Mouse (Mus musculus): ENCODE results near the gene Mapk3. TPM values are rescaled to one million over a fixed set of nuclear protein-coding genes. Genes with fewer than 3 reads are reported as not detected.
"Not testable (repeated sequence)": the region's sequence is repeated elsewhere in the genome, so short reads cannot be mapped to it uniquely, and the experiment has no call there.

Gene Mapk3
- polyA plus RNA-seq, 1 experiment: 169 TPM

GRCm38 (mm10) chr7:126759672-126760390 lies 430 bp downstream of the Mapk3 start:
- DNase-seq (ENCODE audit: low read depth): no peak

GRCm38 (mm10) chr7:126760391-126760802 lies 996 bp downstream of the Mapk3 start:
- no peak for DNase-seq (ENCODE audit: low read depth)

GRCm38 (mm10) chr7:126760956-126761355 lies 1.6 kb downstream of the Mapk3 start:
- no peak for DNase-seq (ENCODE audit: low read depth)

- DNase-seq (ENCODE audit: low read depth): no peak
Observed at GRCm38 (mm10) chr7:126761529-126762067, 2.2 kb downstream of the Mapk3 start.

- no peak for DNase-seq (ENCODE audit: low read depth)
Observed at GRCm38 (mm10) chr7:126762471-126763008, 3.1 kb downstream of the Mapk3 start.

GRCm38 (mm10) chr7:126765540-126765939 lies 6.1 kb downstream of the Mapk3 start:
- DNase-seq (ENCODE audit: low read depth): no peak

- no peak for DNase-seq (ENCODE audit: low read depth)
Observed at GRCm38 (mm10) chr7:126766201-126766600, 6.8 kb downstream of the Mapk3 start, which contains the start of gene Gdpd3. TSS of gene Gdpd3 (plus strand) at chr7:126766334.

- no peak for DNase-seq (ENCODE audit: low read depth)
Observed at GRCm38 (mm10) chr7:126767001-126767400, 7.6 kb downstream of the Mapk3 start.

GRCm38 (mm10) chr7:126770784-126771183 lies 11.4 kb downstream of the Mapk3 start:
- DNase-seq (ENCODE audit: low read depth): no peak

GRCm38 (mm10) chr7:126773351-126773750 lies 13.9 kb downstream of the Mapk3 start:
- DNase-seq (ENCODE audit: low read depth): no peak

GRCm38 (mm10) chr7:126774463-126774862 lies 15.1 kb downstream of the Mapk3 start:
- no peak for DNase-seq (ENCODE audit: low read depth)

- DNase-seq (ENCODE audit: low read depth): no peak
Observed at GRCm38 (mm10) chr7:126775185-126775977, 16.0 kb downstream of the Mapk3 start.

- no peak for DNase-seq (ENCODE audit: low read depth)
Observed at GRCm38 (mm10) chr7:126775978-126776234, 16.5 kb downstream of the Mapk3 start.

- no peak for DNase-seq (ENCODE audit: low read depth)
Observed at GRCm38 (mm10) chr7:126776598-126777057, 17.2 kb downstream of the Mapk3 start, which contains the start of gene Ypel3. TSS of gene Ypel3 (plus strand) at chr7:126776955.

GRCm38 (mm10) chr7:126777476-126777875 lies 18.1 kb downstream of the Mapk3 start:
- DNase-seq (ENCODE audit: low read depth): no peak

GRCm38 (mm10) chr7:126778147-126778546 lies 18.7 kb downstream of the Mapk3 start:
- no peak for DNase-seq (ENCODE audit: low read depth)

GRCm38 (mm10) chr7:126779101-126779500 lies 19.7 kb downstream of the Mapk3 start:
- DNase-seq (ENCODE audit: low read depth): not testable (repeated sequence)

GRCm38 (mm10) chr7:126779983-126780970 lies 20.9 kb downstream of the Mapk3 start:
- DNase-seq (ENCODE audit: low read depth): no peak

- no peak for DNase-seq (ENCODE audit: low read depth)
Observed at GRCm38 (mm10) chr7:126780971-126781635, 21.7 kb downstream of the Mapk3 start, which contains the start of gene Tbx6. TSS of gene Tbx6 (plus strand) at chr7:126781483.

- no peak for DNase-seq (ENCODE audit: low read depth)
Observed at GRCm38 (mm10) chr7:126781661-126782370, 22.4 kb downstream of the Mapk3 start.

Data from gonadal fat pad, adult 2 months (tissue).